Mouse (Mus musculus) right cerebral cortex, adult 18-20 months (tissue): Measurements from ENCODE around the gene Gng3.
"Not testable (repeated sequence)": the region's sequence is repeated elsewhere in the genome, so short reads cannot be mapped to it uniquely, and the experiment has no call there.

Experiments used
- DNase-seq: peaks from one replicate; pipeline ENCODE4 v3.0.0; 2022; ENCODE audit warnings: mixed read lengths

Gng3 gene

GRCm38 (mm10) chr19:8844371-8845129, 5.6 kb upstream of the Gng3 start:
- peak; percentile 70 for DNase-seq

- DNase-seq, result no peak
Observed at GRCm38 (mm10) chr19:8842961-8843360, 4.0 kb upstream of the Gng3 start.

- DNase-seq, result no peak
Observed at GRCm38 (mm10) chr19:8841012-8841411, 2.0 kb upstream of the Gng3 start.

- DNase-seq, result peak; percentile 77
Observed at GRCm38 (mm10) chr19:8839908-8840791, 1.2 kb upstream of the Gng3 start.

- no peak for DNase-seq
Observed at GRCm38 (mm10) chr19:8838041-8838730, 808 bp downstream of the Gng3 start.

DNA sequence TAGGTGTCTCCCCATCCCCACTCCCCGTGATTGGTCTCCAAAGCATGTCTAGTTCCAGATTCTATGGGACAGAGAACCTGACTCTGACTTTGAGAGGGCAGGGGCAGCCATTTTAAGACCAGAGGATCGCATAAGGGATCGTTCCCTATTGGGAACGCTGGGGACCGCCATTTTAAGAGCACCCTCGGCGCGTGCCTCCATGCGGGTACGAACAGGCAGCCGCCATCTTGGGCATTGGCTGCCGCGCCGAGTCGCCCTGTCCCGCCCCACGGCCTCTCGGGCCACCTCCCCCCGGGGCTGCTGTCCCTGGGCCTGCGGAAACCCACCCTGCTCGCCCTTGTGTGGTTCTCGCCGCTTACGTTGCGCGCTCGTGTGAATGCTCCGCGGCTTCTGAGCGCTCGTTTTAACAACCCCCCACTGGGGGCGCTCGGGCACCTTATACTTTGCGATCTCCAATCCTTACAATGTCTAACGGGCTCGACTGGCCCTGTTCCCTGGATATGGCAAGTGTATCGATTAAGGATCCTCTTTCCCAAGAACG, 1.7 kb downstream of the Gng3 start, which contains the start of gene Bscl2:
TSS of gene Bscl2 (plus strand) at position 217 of the 541 bp plus-strand sequence.
- peak; percentile 89 for DNase-seq

- DNase-seq, result not testable (repeated sequence)
Observed at GRCm38 (mm10) chr19:8836327-8836726, 2.7 kb downstream of the Gng3 start.

DNA sequence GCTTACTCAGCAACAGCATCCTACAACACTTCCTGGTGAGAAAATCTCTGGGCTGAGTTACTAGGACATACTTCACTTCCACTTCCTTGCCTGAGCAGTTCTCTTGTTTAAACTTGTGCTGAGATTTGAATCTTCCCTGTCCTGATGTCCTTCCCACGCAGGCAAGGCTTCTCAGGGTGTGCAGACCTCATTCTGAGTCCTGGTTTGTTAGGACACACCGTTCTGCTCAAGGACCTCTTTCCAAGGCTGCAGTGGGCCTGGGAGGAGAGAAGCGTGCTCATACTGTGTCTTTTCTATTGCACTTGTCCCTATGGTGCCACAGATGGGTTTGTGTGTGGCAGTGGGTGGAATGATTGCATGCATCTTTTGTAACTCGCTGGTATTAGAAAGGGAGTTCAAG, 6.0 kb downstream of the Gng3 start:
- no peak for DNase-seq

GRCm38 (mm10) chr19:8831262-8831661, 7.7 kb downstream of the Gng3 start:
- DNase-seq, result no peak

- no peak for DNase-seq
Observed at GRCm38 (mm10) chr19:8830664-8831063, 8.3 kb downstream of the Gng3 start.

GRCm38 (mm10) chr19:8829660-8830059, 9.3 kb downstream of the Gng3 start, which contains the start of gene AC129217.1:
Gene AC129217.1, plus strand, starts transcription at chr19:8829773.
- no peak for DNase-seq

- DNase-seq, result no peak
Observed at GRCm38 (mm10) chr19:8822696-8823095, 16.3 kb downstream of the Gng3 start.

DNA sequence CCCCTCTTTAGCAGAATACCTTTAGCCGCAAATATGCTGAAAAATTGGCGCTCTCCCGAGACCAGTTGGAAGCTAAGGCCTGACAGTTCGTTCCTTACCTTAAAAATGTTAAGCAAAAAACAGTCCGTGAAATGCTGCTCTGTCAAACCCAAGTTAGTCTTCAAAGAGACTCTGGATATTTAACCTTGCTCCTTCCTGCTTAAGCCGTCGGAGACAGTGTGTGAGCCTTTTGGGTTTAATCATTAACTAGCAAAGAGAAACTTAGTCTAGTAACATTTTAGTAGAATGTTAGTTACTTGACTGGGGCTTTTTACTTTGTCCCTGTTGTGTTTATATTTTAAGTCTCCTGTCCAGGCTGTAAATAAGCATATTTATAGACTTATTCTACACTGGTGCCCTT, 17.8 kb downstream of the Gng3 start:
- no peak for DNase-seq

- no peak for DNase-seq
Observed at GRCm38 (mm10) chr19:8820424-8820956, 18.5 kb downstream of the Gng3 start.

GRCm38 (mm10) chr19:8819596-8820423, 19.2 kb downstream of the Gng3 start, which contains the start of gene Hnrnpul2:
Gene Hnrnpul2, plus strand, starts transcription at chr19:8820010.
- peak; percentile 99 for DNase-seq

DNA sequence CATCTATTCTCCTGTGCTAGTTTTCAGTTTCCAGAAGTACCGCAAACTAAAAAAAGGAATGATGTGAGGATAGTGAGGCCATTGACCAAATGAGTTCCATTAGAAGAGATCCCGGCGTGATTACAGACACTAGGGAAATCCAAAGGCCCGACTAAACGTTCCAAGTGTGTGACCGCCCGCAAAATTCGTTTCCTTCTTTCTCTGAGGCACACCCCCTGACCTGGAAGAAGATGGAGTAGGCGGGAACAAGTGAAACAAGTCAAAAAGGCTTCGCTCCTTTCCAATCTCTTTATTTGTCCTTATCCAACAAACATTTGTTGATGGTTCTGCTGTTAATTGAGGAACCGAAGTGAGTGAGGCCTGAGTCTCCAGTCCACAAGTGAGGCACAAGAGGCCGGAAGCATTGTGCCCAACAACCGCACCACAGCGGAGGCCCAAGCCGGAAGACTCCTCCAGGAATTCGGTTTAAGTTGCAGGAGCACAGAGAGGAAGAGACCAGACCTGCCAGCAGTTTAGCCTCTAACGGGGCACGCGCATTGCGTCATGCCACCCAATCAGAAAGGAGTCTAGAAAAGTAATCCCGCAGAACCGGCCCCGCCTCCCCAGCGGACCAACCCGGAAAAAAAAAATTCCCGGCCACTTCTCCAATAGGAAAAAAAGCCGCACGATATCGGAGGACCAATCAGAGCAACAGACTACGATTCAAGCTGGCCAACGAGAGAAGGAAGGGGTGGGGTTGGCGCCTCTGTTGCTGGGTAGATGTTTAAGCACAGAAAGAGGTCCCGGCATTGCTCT, 20.0 kb downstream of the Gng3 start, which contains the start of gene Ttc9c:
TSS of gene Ttc9c (minus strand) at position 533 of the 795 bp plus-strand sequence.
- peak; percentile 99 for DNase-seq

GRCm38 (mm10) chr19:8818301-8818798, 20.6 kb downstream of the Gng3 start:
- DNase-seq, result no peak

GRCm38 (mm10) chr19:8817001-8817400, 22.0 kb downstream of the Gng3 start:
- no peak for DNase-seq

DNA sequence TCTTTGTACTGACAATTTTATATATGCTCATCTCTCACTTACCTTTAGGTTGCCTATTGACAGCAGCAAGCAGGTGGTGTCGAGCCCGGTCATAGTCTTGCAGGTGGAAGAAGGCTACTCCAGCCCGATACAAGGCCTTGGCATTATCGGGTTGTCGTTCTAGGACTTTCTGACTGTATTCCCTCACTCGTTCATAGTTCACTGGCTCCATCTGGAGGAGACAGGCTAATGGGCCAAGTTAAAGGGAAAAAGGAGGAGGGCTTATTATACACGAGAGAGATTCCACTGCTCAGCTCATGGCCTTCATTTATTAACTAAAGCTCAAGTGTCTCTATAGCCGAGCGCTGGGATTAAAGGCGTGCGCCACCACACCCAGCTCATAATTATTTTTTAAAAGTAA, 23.2 kb downstream of the Gng3 start:
- DNase-seq, result no peak

- DNase-seq, result no peak
Observed at GRCm38 (mm10) chr19:8806810-8807209, 32.2 kb downstream of the Gng3 start.
